Mouse (Mus musculus) adrenal gland, postnatal 10 days (tissue): ENCODE measurements at regions not wholly inside any gene's neighbourhood (a gene's known extent, or its start where the extent isn't known, plus 50 kb on each side); places are given as distances from the start of the nearest gene placed in this dataset.
A peak's percentile ranks its signal among the peaks of the same experiment; 100 is the strongest.

Experiments
- DNase-seq: peaks from one replicate; pipeline ENCODE4 v3.0.0; 2021; ENCODE audit warnings: mixed read lengths

- no peak for DNase-seq
Measured at GRCm38 (mm10) chr7:135990321-135990720, 274.2 kb upstream of the Mki67 start.

DNA sequence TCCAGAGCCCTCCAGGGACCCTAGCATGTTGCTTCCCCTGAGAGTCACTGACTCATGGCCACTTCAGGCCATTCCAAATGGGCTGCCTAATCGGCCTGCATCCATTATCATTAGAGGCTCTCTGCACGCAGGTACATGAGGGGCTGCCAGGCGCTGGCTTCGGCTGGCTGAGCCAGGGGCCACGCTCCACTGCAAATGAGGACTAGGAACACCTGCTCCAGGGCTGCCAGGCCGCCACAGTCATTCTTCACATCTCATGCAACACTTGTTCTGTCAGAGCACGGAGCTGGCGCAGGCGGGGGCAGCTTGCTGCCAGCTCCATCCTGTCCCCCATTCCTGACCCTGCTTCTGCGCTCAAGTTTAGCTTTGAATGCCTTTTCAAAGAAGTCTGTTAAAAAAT is 280.7 kb upstream of the Mki67 start:
- DNase-seq = no peak

DNA sequence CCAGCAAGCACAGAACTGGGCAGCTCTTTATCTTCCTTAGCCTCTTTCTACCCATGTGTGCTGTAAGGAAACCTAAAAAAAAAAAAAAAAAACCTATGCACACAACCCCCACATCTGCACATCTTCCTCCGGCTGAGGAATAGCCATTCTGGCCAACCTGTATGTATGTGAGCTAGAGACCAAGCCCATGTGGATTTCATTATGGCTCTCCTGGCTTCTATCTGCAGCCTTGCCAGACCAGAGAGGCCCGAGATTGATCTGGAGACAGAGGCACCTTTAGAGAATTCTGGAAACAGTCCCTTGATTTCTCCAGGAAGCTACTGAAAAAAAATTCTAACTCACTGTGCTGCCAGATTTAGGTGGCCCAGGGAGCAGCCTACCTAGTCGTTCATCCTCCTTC is 281.5 kb upstream of the Mki67 start:
- no peak for DNase-seq

DNA sequence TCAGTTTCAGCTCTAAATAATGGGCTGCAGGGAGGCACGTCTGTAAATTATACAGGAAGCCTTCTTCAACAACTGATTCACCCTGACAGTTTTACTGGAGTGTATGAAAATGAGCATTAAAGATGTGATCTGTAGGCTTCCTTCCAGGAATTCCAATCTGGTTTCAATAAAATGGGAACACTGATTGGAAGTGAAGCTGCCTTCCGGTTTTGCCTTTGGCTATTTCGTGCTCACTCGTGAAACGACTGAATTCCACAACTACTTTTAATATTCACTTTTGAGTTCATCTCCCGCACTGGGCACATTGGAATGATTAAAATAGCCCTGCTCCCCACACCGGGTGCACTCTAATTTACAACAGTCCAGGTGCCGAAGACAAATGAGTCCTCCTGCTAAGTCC is 286.2 kb upstream of the Mki67 start:
- no peak for DNase-seq

DNA sequence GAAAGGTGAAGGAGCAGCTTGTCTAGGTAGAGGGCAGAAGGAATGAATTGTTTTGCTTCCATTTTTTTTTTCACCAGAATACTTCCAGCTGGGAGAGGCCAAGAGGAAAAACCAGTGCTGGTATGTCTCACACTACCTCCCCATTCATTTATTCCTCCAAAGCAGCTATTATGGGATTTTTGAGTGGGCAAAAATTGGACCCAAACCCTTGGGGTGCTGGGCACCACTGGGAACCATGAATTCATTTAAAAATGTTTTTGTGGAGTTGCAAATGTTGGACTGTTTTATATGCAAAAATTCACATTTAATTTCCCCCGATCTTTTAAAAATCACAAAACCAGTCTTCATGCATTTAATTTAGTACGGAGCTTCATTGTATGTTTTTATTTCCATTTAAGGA is 287.1 kb upstream of the Mki67 start:
- DNase-seq = no peak

GRCm38 (mm10) chr7:136007796-136008455 is 291.8 kb upstream of the Mki67 start:
- DNase-seq = no peak

DNA sequence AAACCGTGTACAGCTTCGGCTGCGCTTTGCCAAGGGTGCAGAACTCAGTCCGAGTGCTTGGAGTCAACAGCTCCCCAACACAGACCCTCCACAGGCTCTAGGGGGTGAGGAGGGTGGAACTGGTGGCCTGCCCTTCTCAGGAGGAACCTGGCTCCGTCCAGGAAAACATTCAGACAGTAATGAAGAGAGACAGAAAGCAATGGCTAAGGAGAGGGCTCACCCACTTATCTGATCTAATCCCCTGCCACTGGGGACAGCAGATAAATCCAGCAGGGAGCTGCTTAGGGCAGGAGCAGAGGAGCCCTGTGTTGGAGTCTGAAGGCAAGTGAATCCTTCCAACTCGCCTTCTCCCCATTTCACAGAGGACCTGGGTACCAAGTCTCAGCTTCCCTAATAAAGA is 292.3 kb upstream of the Mki67 start:
- DNase-seq = no peak

DNA sequence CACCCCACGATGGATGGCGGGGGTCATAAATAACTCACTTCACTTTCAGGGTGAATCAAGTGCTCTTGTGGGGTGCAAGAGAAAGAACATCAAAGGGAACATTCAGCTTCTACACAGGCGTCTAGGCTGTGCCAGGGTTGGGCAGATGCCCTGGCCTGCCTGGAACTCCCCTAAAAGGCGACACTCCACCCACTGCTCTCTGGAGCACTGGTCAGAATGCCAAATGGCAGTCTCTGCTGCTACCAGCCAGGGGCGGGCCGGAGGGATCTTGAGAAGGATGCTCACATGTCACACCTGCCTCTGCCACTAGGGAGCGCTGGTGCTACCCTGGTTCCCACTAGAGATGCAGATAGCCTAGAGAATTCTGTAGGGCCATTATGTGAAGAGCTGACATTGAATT is 293.9 kb upstream of the Mki67 start:
- peak; percentile 85 for DNase-seq

- DNase-seq = no peak
Measured at GRCm38 (mm10) chr7:136014706-136015105, 298.5 kb upstream of the Mki67 start.

DNA sequence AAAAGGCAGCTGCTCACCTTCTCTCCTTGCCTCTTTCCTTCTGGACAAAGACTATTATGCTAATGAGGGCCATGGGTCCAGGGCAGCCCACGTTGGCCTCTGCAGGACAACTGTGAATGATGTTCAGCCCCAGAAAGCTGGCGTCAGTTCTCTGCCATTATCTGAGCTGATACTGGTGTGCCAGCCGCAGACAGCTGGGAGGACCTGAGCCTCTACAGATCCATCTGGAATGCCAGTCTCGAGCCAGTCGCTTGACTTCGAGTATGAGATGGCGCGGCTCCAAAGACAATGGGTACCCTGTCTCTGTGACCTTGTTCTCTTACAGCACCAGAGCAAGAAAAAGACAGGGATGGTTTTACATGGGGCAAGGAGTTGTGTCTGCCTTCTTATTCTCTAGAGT is 300.8 kb upstream of the Mki67 start:
- DNase-seq = no peak

DNA sequence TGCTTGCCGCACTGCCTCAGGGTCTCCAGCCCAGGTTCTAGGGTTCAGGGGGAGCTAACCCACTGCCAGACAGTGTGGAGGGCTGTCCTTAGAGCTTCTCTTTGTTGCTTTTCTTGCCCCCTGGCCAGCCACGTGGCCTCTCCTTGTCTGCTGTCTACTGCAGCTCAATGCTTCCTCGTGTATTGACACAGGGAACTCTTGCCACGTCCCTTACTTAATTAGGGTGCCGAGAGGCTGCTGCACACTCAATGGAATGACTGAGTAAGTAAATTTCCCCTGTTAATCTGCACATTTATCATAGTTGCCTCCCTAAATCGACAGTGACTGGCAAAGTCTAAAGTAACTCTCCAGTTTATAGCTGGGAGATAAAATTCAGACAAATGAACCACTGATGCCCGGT is 304.4 kb upstream of the Mki67 start:
- no peak for DNase-seq

- no peak for DNase-seq
Measured at GRCm38 (mm10) chr7:136021071-136021470, 304.9 kb upstream of the Mki67 start.

DNA sequence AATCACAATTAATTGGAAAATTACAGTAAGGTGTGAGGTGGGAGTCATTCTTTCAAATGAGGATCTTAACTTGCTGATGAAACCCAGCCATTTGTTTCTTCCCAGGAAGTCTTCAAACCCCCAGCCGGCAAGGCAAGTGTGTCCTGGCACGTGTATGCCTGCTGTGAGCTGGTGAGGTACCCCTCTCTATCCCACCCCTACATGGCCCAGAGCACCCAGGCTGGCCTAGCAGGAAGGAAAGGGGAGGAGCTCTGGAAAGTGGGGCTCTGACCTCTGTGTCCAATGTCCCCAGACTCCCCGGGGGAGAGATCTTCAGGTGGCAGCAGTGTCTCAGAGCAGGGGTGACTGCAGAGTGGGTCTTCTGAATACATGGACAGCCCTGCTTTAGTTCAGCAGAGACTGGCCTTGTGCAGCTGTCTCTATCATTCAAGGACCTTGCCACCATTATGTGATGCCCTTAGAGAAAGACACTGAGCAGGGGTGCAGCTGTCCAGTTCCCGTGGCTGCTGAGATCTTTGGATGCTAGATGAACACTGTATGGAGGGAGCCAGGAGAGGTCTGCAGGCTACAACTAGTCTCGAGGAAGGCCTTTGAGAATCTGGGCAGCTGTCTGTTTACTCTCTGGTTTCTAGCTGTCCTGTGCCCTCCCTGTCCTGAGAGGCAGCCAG is 306.8 kb upstream of the Mki67 start:
- no peak for DNase-seq

- no peak for DNase-seq
Measured at GRCm38 (mm10) chr7:136026451-136026850, 310.3 kb upstream of the Mki67 start.

DNA sequence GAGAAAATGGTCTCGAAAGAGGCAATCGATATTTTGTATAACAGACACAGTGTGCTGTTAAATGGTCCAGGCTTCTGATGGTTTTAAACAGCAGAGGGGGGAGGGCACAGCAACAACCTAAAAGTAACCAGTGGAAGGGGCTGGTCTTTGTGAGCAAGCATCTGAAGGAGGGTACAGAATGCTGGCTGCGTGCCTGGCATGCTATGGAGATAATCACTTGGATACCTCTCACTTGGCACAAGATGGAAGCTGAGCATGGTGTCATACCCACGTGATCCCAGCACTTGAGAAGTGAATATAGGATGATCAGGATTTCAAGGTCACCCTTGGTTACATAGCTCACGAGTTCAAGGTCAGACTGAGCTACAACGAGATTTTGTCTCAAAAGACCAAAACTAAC is 315.9 kb upstream of the Mki67 start:
- no peak for DNase-seq

GRCm38 (mm10) chr7:136033536-136033935 is 317.4 kb upstream of the Mki67 start:
- DNase-seq = no peak

- no peak for DNase-seq
Measured at GRCm38 (mm10) chr7:136035735-136036134, 319.6 kb upstream of the Mki67 start.

GRCm38 (mm10) chr7:136038072-136038471 is 321.9 kb upstream of the Mki67 start:
- no peak for DNase-seq

DNA sequence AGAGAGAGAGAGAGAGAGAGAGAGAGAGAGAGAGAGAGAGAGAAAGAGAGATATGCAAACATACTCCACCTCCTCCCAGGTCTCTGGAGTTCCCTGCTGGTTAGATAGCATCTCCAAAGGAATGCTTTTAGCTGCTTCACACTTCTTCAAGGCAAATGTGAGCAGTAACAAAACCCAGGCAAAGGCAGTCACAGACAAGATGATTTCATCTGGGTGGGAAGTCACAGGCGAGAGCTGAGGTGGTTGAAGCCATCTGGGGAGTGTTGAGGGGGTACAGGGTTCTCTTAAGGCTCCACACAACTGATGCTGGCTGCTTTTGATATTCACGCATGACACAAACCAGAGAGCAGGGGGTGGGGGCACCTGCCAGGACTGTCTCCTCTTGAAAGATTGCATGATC is 322.7 kb upstream of the Mki67 start:
- DNase-seq = no peak

GRCm38 (mm10) chr7:136041921-136042320 is 325.8 kb upstream of the Mki67 start:
- no peak for DNase-seq

- peak; percentile 80 for DNase-seq
Measured at GRCm38 (mm10) chr7:136046645-136047363, 330.6 kb upstream of the Mki67 start.

DNA sequence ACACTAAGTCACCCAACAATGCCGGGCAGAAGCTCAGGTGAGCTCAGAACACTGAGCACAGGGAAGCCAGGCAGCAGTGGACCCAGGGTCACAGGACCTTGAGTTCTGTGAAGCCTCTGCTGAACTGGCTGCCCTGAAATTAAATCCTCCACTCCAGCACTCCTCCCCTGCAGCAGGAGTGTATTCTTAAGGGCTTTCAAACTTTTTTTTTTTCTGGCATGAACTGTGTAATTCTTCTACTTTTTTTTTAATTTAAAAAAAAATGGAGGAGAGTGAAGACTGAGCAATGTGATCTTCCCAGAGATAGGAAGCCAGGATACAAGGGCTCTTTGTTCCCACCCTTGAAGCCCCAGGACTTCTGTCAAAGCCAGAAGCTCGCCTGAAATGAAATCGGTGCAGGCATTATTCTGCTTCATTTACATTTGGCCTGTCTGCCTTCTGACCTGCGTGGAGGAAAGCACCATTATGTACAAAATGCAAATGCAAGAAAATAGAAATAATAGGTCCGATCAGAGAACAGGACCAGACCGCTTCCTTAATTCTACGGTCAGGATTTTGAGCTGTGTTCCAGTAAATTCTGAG is 331.3 kb upstream of the Mki67 start:
- DNase-seq = no peak

- DNase-seq = no peak
Measured at GRCm38 (mm10) chr7:136048925-136049586, 332.9 kb upstream of the Mki67 start.
